Mouse (Mus musculus) testis, adult 2 months (tissue): ENCODE data around the gene Ssr2. TPM values are rescaled to one million over a fixed set of nuclear protein-coding genes. Genes with fewer than 3 reads are reported as not detected.

Source experiments
- H3K27ac ChIP-seq: fragments of 200-500 bp; 2 replicates; pipeline ENCODE4 v1.5.1; 2012; ENCODE audit warnings: low read depth, low read length; ENCODE audit not compliant: control insufficient read depth, insufficient read depth
- H3K27me3 ChIP-seq: fragments of 200-500 bp; 2 replicates; pipeline ENCODE4 v1.6.1; 2012; ENCODE audit warnings: mild to moderate bottlenecking, low read length, moderate library complexity; ENCODE audit not compliant: control insufficient read depth, insufficient read depth
- H3K36me3 ChIP-seq: fragments of 200-500 bp; 2 replicates; pipeline ENCODE4 v1.6.1; 2012; ENCODE audit warnings: mild to moderate bottlenecking, low read length; ENCODE audit not compliant: control insufficient read depth, insufficient read depth
- H3K4me1 ChIP-seq: fragments of 200-500 bp; 2 replicates; pipeline ENCODE4 v1.6.1; 2012; ENCODE audit warnings: low read length; ENCODE audit not compliant: control insufficient read depth, insufficient read depth
- H3K4me3 ChIP-seq: fragments of 200-500 bp; 2 replicates; pipeline ENCODE4 v1.5.1; 2012; ENCODE audit warnings: low read depth, mild to moderate bottlenecking, low read length, moderate library complexity, mixed read lengths; ENCODE audit not compliant: control insufficient read depth
- CTCF ChIP-seq: fragments of 200-500 bp; IDR thresholded peaks from 2 replicates; pipeline ENCODE4 v1.5.1; 2012; ENCODE audit warnings: low read depth, mild to moderate bottlenecking, inconsistent platforms, low read length, moderate library complexity; ENCODE audit not compliant: control insufficient read depth, insufficient read depth, insufficient replicate concordance
- POLR2A ChIP-seq: fragments of 200-500 bp; IDR thresholded peaks from 2 replicates; pipeline ENCODE4 v1.6.1; 2012; ENCODE audit warnings: low read depth, mild to moderate bottlenecking, inconsistent platforms, low read length, moderate library complexity; ENCODE audit not compliant: control insufficient read depth
- polyA plus RNA-seq: library from polyadenylated mRNA; depleted of rRNA; stranded (reverse); fragments of >200 nt; gene quantifications from 2 replicates; pipeline ENCODE4 v1.2.3, GENCODE M21; 2012

Gene Ssr2
- polyA plus RNA-seq, 1 experiment: 161 TPM

- H3K36me3 ChIP-seq: no peaks in the 10 kb centered on the region
- H3K4me3 ChIP-seq: peak overlapping the region; percentile 94
- H3K27me3 ChIP-seq: no peaks in the 10 kb centered on the region; the same call in 1 of the 2 replicates
- TF ChIP-seq CTCF (no peak), POLR2A (no peak; the same call in 1 of the 2 replicates)
- peak overlapping the region; percentile 70 for H3K27ac ChIP-seq
- H3K4me1 ChIP-seq: peaks cover 24% of the 10 kb centered on the region
Measured at GRCm38 (mm10) chr3:88531348-88532298, 44.1 kb upstream of the Ssr2 start.

- no peaks in the 10 kb centered on the region for H3K36me3 ChIP-seq
- H3K27ac ChIP-seq: peak within 1 kb of the TSS; percentile 70
- no peaks in the 10 kb centered on the region; the same call in 1 of the 2 replicates for H3K27me3 ChIP-seq
- H3K4me1 ChIP-seq: peaks cover 23% of the 10 kb centered on the region
- TF ChIP-seq POLR2A (no peak), CTCF (no peak)
- H3K4me3 ChIP-seq: peak within 1 kb of the TSS; percentile 94
Measured at GRCm38 (mm10) chr3:88532299-88532674, 43.4 kb upstream of the Ssr2 start, which contains the start of gene Mex3a. Mex3a (plus strand) TSS chr3:88532395.

GRCm38 (mm10) chr3:88532689-88533511 lies 42.8 kb upstream of the Ssr2 start:
- Histone ChIP-seq H3K27ac (no peak overlapping the region), H3K36me3 (no peaks in the 10 kb centered on the region), H3K4me1 (peaks cover 20% of the 10 kb centered on the region), H3K27me3 (no peaks in the 10 kb centered on the region; the same call in 1 of the 2 replicates), H3K4me3 (peak overlapping the region; percentile 82)
- no peak for TF ChIP-seq CTCF
- no peak for TF ChIP-seq POLR2A

GRCm38 (mm10) chr3:88533706-88534105 lies 42.0 kb upstream of the Ssr2 start:
- TF ChIP-seq CTCF: no peak
- no peak for TF ChIP-seq POLR2A
- H3K27ac ChIP-seq: no peak overlapping the region

GRCm38 (mm10) chr3:88535005-88535404 lies 40.7 kb upstream of the Ssr2 start:
- no peaks in the 10 kb centered on the region for H3K36me3 ChIP-seq
- no peak overlapping the region for H3K4me3 ChIP-seq
- H3K4me1 ChIP-seq: peaks cover 20% of the 10 kb centered on the region
- H3K27me3 ChIP-seq: no peaks in the 10 kb centered on the region; the same call in 1 of the 2 replicates
- H3K27ac ChIP-seq: no peak overlapping the region
- TF ChIP-seq POLR2A (no peak), CTCF (no peak)

More at GRCm38 (mm10) chr3:88533706-88534105, 42.0 kb upstream of the Ssr2 start:
- no peaks in the 10 kb centered on the region; the same call in 1 of the 2 replicates for H3K27me3 ChIP-seq
- H3K4me1 ChIP-seq: peaks cover 20% of the 10 kb centered on the region
- H3K4me3 ChIP-seq: no peak overlapping the region
- H3K36me3 ChIP-seq: no peaks in the 10 kb centered on the region

- Histone ChIP-seq H3K27ac (no peak overlapping the region), H3K27me3 (no peaks in the 10 kb centered on the region; the same call in 1 of the 2 replicates), H3K4me3 (no peak overlapping the region), H3K36me3 (no peaks in the 10 kb centered on the region), H3K4me1 (peaks cover 18% of the 10 kb centered on the region)
- TF ChIP-seq CTCF (no peak), POLR2A (no peak)
Measured at GRCm38 (mm10) chr3:88535527-88535926, 40.1 kb upstream of the Ssr2 start.
